Mouse (Mus musculus): ENCODE measurements around the gene Fzd4. TPM values are rescaled to one million over a fixed set of nuclear protein-coding genes. Genes with fewer than 3 reads are reported as not detected.

Gene Fzd4
- total and polyA plus RNA-seq, 3 experiments, result 0.04 to 0.13 (median 0.04) TPM

DNA sequence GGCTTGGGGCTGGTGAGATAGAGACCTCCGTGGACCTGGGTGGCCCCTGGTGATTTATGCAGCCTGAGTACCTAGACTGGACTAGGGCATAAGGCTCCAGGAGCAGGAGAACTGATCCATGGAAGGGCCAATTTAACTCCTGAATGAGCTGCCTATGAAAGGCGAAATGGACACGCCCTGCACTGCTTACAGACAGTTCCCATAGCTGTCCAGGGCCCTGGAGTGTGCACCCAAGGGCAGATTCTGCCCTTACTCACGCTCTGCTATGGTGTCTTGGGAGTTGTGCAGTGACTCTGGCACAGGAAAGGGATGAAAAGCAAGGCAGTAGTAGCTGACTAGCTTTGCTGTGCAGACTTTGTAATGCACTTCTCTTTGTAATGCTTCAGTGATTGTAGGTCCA, 6.1 kb downstream of the Fzd4 start:
- H3K4me3 ChIP-seq (replicated peaks in 1 of 3; ENCODE audit: low read depth in 2 of 3, low read length in 2 of 3, poor library complexity in 1 of 3), result no peak overlapping the region
- no peaks in the 10 kb centered on the region for H3K79me2 ChIP-seq (replicated peaks; ENCODE audit: control insufficient read depth, extremely low read depth, insufficient read depth, poor library complexity, severe bottlenecking)
- H3K27ac ChIP-seq (ENCODE audit: insufficient read depth, low read depth), result no peak overlapping the region
- no peaks in the 10 kb centered on the region for H3K36me3 ChIP-seq (replicated peaks in 1 of 2; ENCODE audit: control insufficient read depth in 1 of 2, insufficient read depth in 1 of 2, low read length in 1 of 2)
- in situ Hi-C loops (cut with MboI; ENCODE audit: low pct_ligation_motif_present, low pct_unique_long_range_greater_than_20kb, low sequenced_read_pairs), result loop anchor here (10.0 kb wide), 2 partner anchors 245 to 325 kb away; no protein-coding TSS in a partner anchor
- H3K4me1 ChIP-seq (ENCODE audit: control insufficient read depth in 1 of 2, insufficient read depth in 2 of 2), result peaks cover 0 to 4% of the 10 kb centered on the region in 2 experiments; a peak in 1 of 4 replicates
- no peaks in the 10 kb centered on the region for H3K9me3 ChIP-seq (replicated peaks; ENCODE audit: low read length)
- dilution Hi-C loops (cut with MboI; ENCODE audit: extremely low pct_ligation_motif_present, extremely low pct_unique_long_range_greater_than_20kb, low sequenced_read_pairs), result no loop called here
- TF ChIP-seq UBTF (IDR thresholded peaks at IDR 0.05; ENCODE audit: low read depth, low read length) (no peak), ETS1 (conservative IDR thresholded peaks at IDR 0.05; ENCODE audit: low read depth, low read length) (no peak), MAZ (IDR thresholded peaks at IDR 0.05; ENCODE audit: low read depth, low read length) (no peak)
- no peak overlapping the region for H3K9ac ChIP-seq (ENCODE audit: insufficient read depth, low read depth)
- peaks cover 7% of the 10 kb centered on the region for H3K27me3 ChIP-seq (replicated peaks)
- no peak for DNase-seq (ENCODE audit: extremely low read depth)
- H3K4me2 ChIP-seq (ENCODE audit: insufficient read depth, low read depth, poor library complexity, severe bottlenecking), result no peak overlapping the region

DNA sequence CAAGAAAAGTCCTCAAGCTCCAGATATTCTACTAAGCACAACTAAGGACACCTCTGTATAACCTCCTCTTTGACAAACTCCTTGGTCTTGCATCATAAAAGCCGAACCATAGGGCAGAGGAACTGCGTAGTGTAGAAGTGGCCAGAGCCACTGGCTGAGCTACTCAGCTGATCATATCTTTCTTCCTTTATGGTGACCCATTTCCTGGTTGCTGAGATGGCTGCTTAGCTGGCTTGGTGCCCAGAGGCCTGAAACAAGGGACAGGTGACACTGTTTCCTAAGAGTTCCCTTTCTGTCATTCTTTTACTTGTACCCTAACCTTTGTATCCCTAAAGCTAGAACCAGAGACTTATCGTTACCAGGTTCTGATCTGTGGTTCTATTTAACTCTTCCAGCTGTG, 7.2 kb downstream of the Fzd4 start:
- Histone ChIP-seq H3K4me2 (ENCODE audit: insufficient read depth, low read depth, poor library complexity, severe bottlenecking) (no peak overlapping the region), H3K79me2 (replicated peaks; ENCODE audit: control insufficient read depth, extremely low read depth, insufficient read depth, poor library complexity, severe bottlenecking) (no peaks in the 10 kb centered on the region), H3K9me3 (replicated peaks; ENCODE audit: low read length) (no peaks in the 10 kb centered on the region), H3K27me3 (replicated peaks) (no peaks in the 10 kb centered on the region), H3K4me3 (replicated peaks in 1 of 3; ENCODE audit: low read depth in 2 of 3, low read length in 2 of 3, poor library complexity in 1 of 3) (no peak overlapping the region), H3K9ac (ENCODE audit: insufficient read depth, low read depth) (no peak overlapping the region), H3K27ac (ENCODE audit: insufficient read depth, low read depth) (no peak overlapping the region), H3K36me3 (replicated peaks in 1 of 2; ENCODE audit: control insufficient read depth in 1 of 2, insufficient read depth in 1 of 2, low read length in 1 of 2) (no peaks in the 10 kb centered on the region), H3K4me1 (ENCODE audit: control insufficient read depth in 1 of 2, insufficient read depth in 2 of 2) (peaks cover 3 to 13% of the 10 kb centered on the region in 2 experiments)
- TF ChIP-seq E2F4 (IDR thresholded peaks at IDR 0.05; ENCODE audit: insufficient replicate concordance, low read depth, low read length) (no peak), BHLHE40 (IDR thresholded peaks at IDR 0.05; ENCODE audit: low read depth, low read length) (no peak), IRF4 (IDR thresholded peaks at IDR 0.05; ENCODE audit: low read depth, low read length) (no peak), ETS1 (conservative IDR thresholded peaks at IDR 0.05; ENCODE audit: low read depth, low read length) (no peak), GABPA (IDR thresholded peaks at IDR 0.05; ENCODE audit: insufficient replicate concordance, low read depth, low read length) (no peak), MAZ (IDR thresholded peaks at IDR 0.05; ENCODE audit: low read depth, low read length) (no peak), MAX (IDR thresholded peaks at IDR 0.05; ENCODE audit: low read length) (no peak), MXI1 (IDR thresholded peaks at IDR 0.05; ENCODE audit: low read depth, low read length) (no peak)
- no peak for DNase-seq (ENCODE audit: extremely low read depth)
- in situ Hi-C loops (cut with MboI; ENCODE audit: low pct_ligation_motif_present, low pct_unique_long_range_greater_than_20kb, low sequenced_read_pairs), result loop anchor here (10.0 kb wide), 2 partner anchors 247 to 327 kb away; no protein-coding TSS in a partner anchor
- dilution Hi-C loops (cut with MboI; ENCODE audit: extremely low pct_ligation_motif_present, extremely low pct_unique_long_range_greater_than_20kb, low sequenced_read_pairs), result no loop called here

DNA sequence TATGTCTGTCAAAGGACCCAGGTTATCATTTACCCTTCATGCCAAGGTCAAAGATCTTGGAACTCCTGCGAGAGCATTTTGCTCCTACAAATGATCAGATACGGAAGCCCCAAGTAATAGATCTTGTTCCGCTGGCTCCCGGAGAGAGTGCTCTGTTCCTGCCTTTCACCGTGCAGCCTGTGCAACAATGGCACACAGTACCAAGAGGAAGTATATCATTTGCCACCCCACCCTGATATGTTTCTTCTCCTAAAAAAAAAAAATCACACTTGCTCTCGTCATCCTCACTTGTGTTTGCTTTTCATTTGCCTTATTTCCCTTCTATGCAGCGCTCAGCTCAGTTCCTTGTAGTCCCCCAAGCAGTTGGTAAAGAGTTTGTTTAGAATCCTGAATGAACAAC, 7.9 kb downstream of the Fzd4 start:
- in situ Hi-C loops (cut with MboI; ENCODE audit: low pct_ligation_motif_present, low pct_unique_long_range_greater_than_20kb, low sequenced_read_pairs), result loop anchor here (10.0 kb wide), 2 partner anchors 247 to 327 kb away; no protein-coding TSS in a partner anchor
- H3K9me3 ChIP-seq (replicated peaks; ENCODE audit: low read length), result no peaks in the 10 kb centered on the region
- DNase-seq (ENCODE audit: extremely low read depth), result no peak
- no peak overlapping the region for H3K4me2 ChIP-seq (ENCODE audit: insufficient read depth, low read depth, poor library complexity, severe bottlenecking)
- no peak for TF ChIP-seq KAT2A (IDR thresholded peaks at IDR 0.05; ENCODE audit: insufficient replicate concordance, low read length)
- no peak for TF ChIP-seq MAZ (IDR thresholded peaks at IDR 0.05; ENCODE audit: low read depth, low read length)
- TF ChIP-seq ELF1 (IDR thresholded peaks at IDR 0.05; ENCODE audit: low read depth, low read length), result no peak
- no peak for TF ChIP-seq CHD1 (IDR thresholded peaks at IDR 0.05; ENCODE audit: low read depth, low read length)
- TF ChIP-seq RCOR1 (conservative IDR thresholded peaks at IDR 0.05; ENCODE audit: low read depth, low read length), result no peak
- TF ChIP-seq GABPA (IDR thresholded peaks at IDR 0.05; ENCODE audit: insufficient replicate concordance, low read depth, low read length), result no peak
- no peak for TF ChIP-seq ZNF384 (IDR thresholded peaks at IDR 0.05; ENCODE audit: low read depth, low read length)
- no peak for TF ChIP-seq HCFC1 (IDR thresholded peaks at IDR 0.05; ENCODE audit: low read depth, low read length)
- no peak for TF ChIP-seq ZKSCAN1 (IDR thresholded peaks at IDR 0.05; ENCODE audit: borderline replicate concordance, low read depth, low read length)
- no peak for TF ChIP-seq SIN3A (IDR thresholded peaks at IDR 0.05; ENCODE audit: low read length)
- no peak for TF ChIP-seq USF2 (conservative IDR thresholded peaks at IDR 0.05; ENCODE audit: low read depth, low read length)
- no peak for TF ChIP-seq ZMIZ1 (IDR thresholded peaks at IDR 0.05; ENCODE audit: low read depth, low read length)
- TF ChIP-seq RAD21 (IDR thresholded peaks at IDR 0.05; ENCODE audit: low read depth, low read length), result no peak
- no peak for TF ChIP-seq JUN (IDR thresholded peaks at IDR 0.05; ENCODE audit: insufficient read depth, low read depth, low read length)
- no peak for TF ChIP-seq MEF2A (IDR thresholded peaks at IDR 0.05; ENCODE audit: borderline replicate concordance, low read depth, low read length)
- no peaks in the 10 kb centered on the region for H3K79me2 ChIP-seq (replicated peaks; ENCODE audit: control insufficient read depth, extremely low read depth, insufficient read depth, poor library complexity, severe bottlenecking)
- H3K9ac ChIP-seq (ENCODE audit: insufficient read depth, low read depth), result no peak overlapping the region
- dilution Hi-C loops (cut with MboI; ENCODE audit: extremely low pct_ligation_motif_present, extremely low pct_unique_long_range_greater_than_20kb, low sequenced_read_pairs), result no loop called here
- no peak overlapping the region for H3K27ac ChIP-seq (ENCODE audit: insufficient read depth, low read depth)
- no peaks in the 10 kb centered on the region for H3K27me3 ChIP-seq (replicated peaks)
- H3K4me3 ChIP-seq (replicated peaks in 1 of 3; ENCODE audit: low read depth in 2 of 3, low read length in 2 of 3, poor library complexity in 1 of 3), result no peak overlapping the region
- peaks cover 10 to 20% of the 10 kb centered on the region in 2 experiments for H3K4me1 ChIP-seq (ENCODE audit: control insufficient read depth in 1 of 2, insufficient read depth in 2 of 2)
- no peaks in the 10 kb centered on the region for H3K36me3 ChIP-seq (replicated peaks in 1 of 2; ENCODE audit: control insufficient read depth in 1 of 2, insufficient read depth in 1 of 2, low read length in 1 of 2)

All from CH12.LX (cell line).